Mouse (Mus musculus) lung, embryonic 14.5 days (tissue): ENCODE measurements around the gene Spryd7. TPM values are rescaled to one million over a fixed set of nuclear protein-coding genes. Genes with fewer than 3 reads are reported as not detected.

Experiments
- ATAC-seq: fragments of 200-750 bp; cut with Nextera tagmentation; 2 replicates; pipeline ENCODE4 v1.8.0; 2017; ENCODE audit warnings: mild to moderate bottlenecking, moderate TSS enrichment, moderate library complexity; ENCODE audit not compliant: insufficient read depth
- DNase-seq: peaks from one replicate; pipeline ENCODE4 v3.0.0-alpha.2; 2015
- H3K27ac ChIP-seq: fragments of 300-500 bp; sonication (generic); 2 replicates; pipeline ENCODE4 v1.5.1; 2014; ENCODE audit warnings: low read depth, mild to moderate bottlenecking, moderate library complexity
- H3K27me3 ChIP-seq: fragments of 300-500 bp; sonication (generic); 2 replicates; pipeline ENCODE4 v1.6.1; 2014; ENCODE audit warnings: low read length, control low read depth; ENCODE audit not compliant: insufficient read depth
- H3K36me3 ChIP-seq: fragments of 300-500 bp; sonication (generic); 2 replicates; pipeline ENCODE4 v1.6.1; 2014; ENCODE audit warnings: control low read depth; ENCODE audit not compliant: insufficient read depth
- H3K4me1 ChIP-seq: fragments of 300-500 bp; sonication (generic); 2 replicates; pipeline ENCODE4 v1.6.1; 2014; ENCODE audit warnings: antibody characterized with exemption, control low read depth; ENCODE audit not compliant: insufficient read depth
- H3K4me2 ChIP-seq: fragments of 300-500 bp; sonication (generic); 2 replicates; pipeline ENCODE4 v1.6.1; 2014; ENCODE audit warnings: mild to moderate bottlenecking
- H3K4me3 ChIP-seq: fragments of 300-500 bp; sonication (generic); 2 replicates; pipeline ENCODE4 v1.5.1; 2014; ENCODE audit warnings: low read depth, low read length
- H3K9ac ChIP-seq: fragments of 300-500 bp; sonication (generic); 2 replicates; pipeline ENCODE4 v1.6.1; 2014
- H3K9me3 ChIP-seq: fragments of 300-500 bp; sonication (generic); 2 replicates; pipeline ENCODE4 v1.6.1; 2016; ENCODE audit warnings: low read depth, low read length, control low read depth
- CTCF ChIP-seq: IDR thresholded peaks from 2 replicates; pipeline ENCODE4 v1.5.1; 2016; ENCODE audit warnings: antibody characterized with exemption, low read depth
- WGBS: fragments of 180-500 bp; shearing (Covaris S2); extraction: QIAGEN DNeasy Blood & Tissue Kit; methylation state at CpG from one replicate; pipeline ENCODE4 v1.1.7; 2014; 5-methylcytosine and 5-hydroxymethylcytosine counted together
- polyA plus RNA-seq: library from polyadenylated mRNA; unstranded; fragments of >200 nt; fragmentation: Nextera tagmentation; extraction: Ambion mirVana; gene quantifications from 2 replicates; pipeline ENCODE4 v1.2.1, GENCODE M21; 2014

Gene Spryd7
- polyA plus RNA-seq, 1 experiment from 2014 or later, result 21.9 TPM

GRCm38 (mm10) chr14:61516471-61517426 lies 39.9 kb downstream of the Spryd7 start:
- DNase-seq (no peak), ATAC-seq (no peak)
- Histone ChIP-seq H3K4me3 (no peak overlapping the region), H3K27ac (no peak overlapping the region), H3K9me3 (no peaks in the 10 kb centered on the region; the same call in 1 of the 2 replicates), H3K4me1 (no peaks in the 10 kb centered on the region), H3K4me2 (no peak overlapping the region), H3K27me3 (no peaks in the 10 kb centered on the region), H3K36me3 (no peaks in the 10 kb centered on the region), H3K9ac (no peak overlapping the region)
- TF ChIP-seq CTCF, result no peak
- 76% methylated on average over 9 of the region's 9 CpGs for WGBS

- no peak overlapping the region for H3K4me3 ChIP-seq
- no peak for TF ChIP-seq CTCF
- 81% methylated on average over 2 of the region's 2 CpGs for WGBS
- DNase-seq (no peak), ATAC-seq (no peak)
- no peak overlapping the region for H3K4me2 ChIP-seq
- no peak overlapping the region for H3K27ac ChIP-seq
- no peaks in the 10 kb centered on the region for H3K27me3 ChIP-seq
- no peak overlapping the region for H3K9ac ChIP-seq
- peaks cover 5% of the 10 kb centered on the region; the same call in 1 of the 2 replicates for H3K9me3 ChIP-seq
- no peaks in the 10 kb centered on the region for H3K4me1 ChIP-seq
- H3K36me3 ChIP-seq, result no peaks in the 10 kb centered on the region
These were observed 45.2 kb downstream of the Spryd7 start for GRCm38 (mm10) chr14:61511494-61511893.

GRCm38 (mm10) chr14:61497716-61498490 lies 58.8 kb downstream of the Spryd7 start:
- peak; percentile 85 for DNase-seq
- Histone ChIP-seq H3K27me3 (no peaks in the 10 kb centered on the region), H3K4me1 (no peaks in the 10 kb centered on the region), H3K4me2 (no peak overlapping the region), H3K36me3 (no peaks in the 10 kb centered on the region), H3K9me3 (no peaks in the 10 kb centered on the region), H3K27ac (no peak overlapping the region), H3K4me3 (no peak overlapping the region), H3K9ac (no peak overlapping the region)
- peak; percentile 74; the same call in 1 of the 2 replicates for ATAC-seq
- peak; percentile 91 for TF ChIP-seq CTCF
- 44% methylated on average over 20 of the region's 20 CpGs for WGBS

- WGBS, result 52% methylated on average over 6 of the region's 6 CpGs
- no peaks in the 10 kb centered on the region for H3K36me3 ChIP-seq
These were observed 63.1 kb downstream of the Spryd7 start for GRCm38 (mm10) chr14:61493511-61494135.

More at GRCm38 (mm10) chr14:61493511-61494135, 63.1 kb downstream of the Spryd7 start:
- DNase-seq (peak; percentile 5), ATAC-seq (no peak)
- no peak for TF ChIP-seq CTCF
- Histone ChIP-seq H3K9me3 (no peaks in the 10 kb centered on the region), H3K27ac (no peak overlapping the region), H3K4me1 (no peaks in the 10 kb centered on the region), H3K4me3 (no peak overlapping the region), H3K4me2 (no peak overlapping the region), H3K9ac (no peak overlapping the region), H3K27me3 (no peaks in the 10 kb centered on the region)

Other genes with a start within 250 kb of the Spryd7 start
- 0.43 and 0.78 TPM in 2 replicates for gene Arl11, start 247.1 kb downstream of the Spryd7 start, polyA plus RNA-seq
- 8.8 and 9.4 TPM in 2 replicates for gene Ebpl, start 196.4 kb downstream of the Spryd7 start, polyA plus RNA-seq
- gene Kpna3, start 117.0 kb downstream of the Spryd7 start, polyA plus RNA-seq, result 59.0 and 62.3 TPM in 2 replicates
- 15.1 and 18.9 TPM in 2 replicates for gene Trim13, start 41.4 kb upstream of the Spryd7 start, polyA plus RNA-seq
- 0.74 and 0.93 TPM in 2 replicates for gene Kcnrg, start 50.6 kb upstream of the Spryd7 start, polyA plus RNA-seq